Mouse (Mus musculus) liver, postnatal 0 days (tissue): ENCODE measurements at regions not wholly inside any gene's neighbourhood (a gene's known extent, or its start where the extent isn't known, plus 50 kb on each side); places are given as distances from the start of the nearest gene placed in this dataset.

Experiments
- CTCF ChIP-seq: sonication (generic); IDR thresholded peaks from 2 replicates; pipeline ENCODE4 v1.5.1; 2016; ENCODE audit warnings: antibody characterized with exemption, low read depth
- EP300 ChIP-seq: IDR thresholded peaks from 2 replicates; pipeline ENCODE4 v1.6.1; 2016; ENCODE audit warnings: antibody characterized with exemption, low read depth, mild to moderate bottlenecking

DNA sequence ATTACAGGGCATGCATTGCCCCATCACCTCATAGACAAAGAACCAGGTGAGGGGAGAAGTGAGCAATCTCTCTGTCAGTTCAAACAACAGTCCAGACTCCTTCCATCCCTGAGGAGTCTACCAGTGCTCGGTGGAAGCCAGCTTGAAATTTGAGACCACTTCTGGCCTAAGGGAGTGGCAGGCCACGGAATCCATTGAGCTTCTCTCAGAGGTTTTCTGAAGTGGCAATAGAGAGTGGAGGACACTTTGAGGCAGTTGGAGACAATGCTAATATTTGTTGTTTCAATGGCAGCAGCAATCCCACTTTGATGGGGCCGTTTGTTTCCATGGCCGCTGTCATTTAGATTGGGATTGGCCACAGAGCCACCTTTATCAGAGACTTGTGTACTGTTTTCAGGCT is 352.5 kb downstream of the Cbln4 start:
- TF ChIP-seq CTCF (no peak), EP300 (no peak)
